Mouse (Mus musculus) liver, embryonic 14.5 days (tissue): Measurements from ENCODE around the gene Hpgd. TPM values are rescaled to one million over a fixed set of nuclear protein-coding genes. Genes with fewer than 3 reads are reported as not detected.
A peak's percentile ranks its signal among the peaks of the same experiment; 100 is the strongest.
"Not testable (repeated sequence)": the region's sequence is repeated elsewhere in the genome, so short reads cannot be mapped to it uniquely, and the experiment has no call there.

ENCODE experiments used
- ATAC-seq: fragments of 200-750 bp; cut with Nextera tagmentation; 2 replicates; pipeline ENCODE4 v1.8.0; 2017; ENCODE audit warnings: moderate number of reproducible peaks, mild to moderate bottlenecking, moderate library complexity; ENCODE audit not compliant: insufficient read depth
- DNase-seq, 3 experiments: peaks; one replicate each; pipeline ENCODE4 v3.0.0-alpha.2; 2012 to 2013; ENCODE audit warnings: low read depth in 3 of 3, low spot score in 3 of 3
- H3K27ac ChIP-seq: fragments of 300-500 bp; sonication (generic); 2 replicates; pipeline ENCODE4 v1.5.1; 2014; ENCODE audit warnings: moderate library complexity, mild to moderate bottlenecking, control low read depth, inconsistent platforms
- H3K27me3 ChIP-seq: fragments of 300-500 bp; sonication (generic); 2 replicates; pipeline ENCODE4 v1.6.1; 2014; ENCODE audit warnings: mild to moderate bottlenecking, low read length, moderate library complexity; ENCODE audit not compliant: control insufficient read depth, insufficient read depth
- H3K36me3 ChIP-seq: fragments of 300-500 bp; sonication (generic); replicated peaks from 2 replicates; pipeline ENCODE4 v1.6.1; 2014; ENCODE audit warnings: low read depth; ENCODE audit not compliant: control insufficient read depth, insufficient read depth
- H3K4me1 ChIP-seq, 2 experiments: fragments of 200-500 bp in 1 of 2; fragments of 300-500 bp in 1 of 2; sonication (generic) in 1 of 2; replicated peaks; 2 replicates each; pipeline ENCODE4 v1.6.1; 2012 to 2014; ENCODE audit warnings: antibody characterized with exemption in 1 of 2, inconsistent platforms in 1 of 2, low read length in 1 of 2; ENCODE audit not compliant: control insufficient read depth in 2 of 2, insufficient read depth in 2 of 2
- H3K4me2 ChIP-seq: fragments of 300-500 bp; sonication (generic); 2 replicates; pipeline ENCODE4 v1.6.1; 2014; ENCODE audit warnings: low read depth, mild to moderate bottlenecking, control low read depth, moderate library complexity
- H3K4me3 ChIP-seq, 2 experiments: fragments of 200-500 bp in 1 of 2; fragments of 300-500 bp in 1 of 2; sonication (generic) in 1 of 2; 2 replicates each; pipeline ENCODE4 v1.5.1; 2012 to 2014; ENCODE audit warnings: low read depth in 2 of 2, low read length in 2 of 2, mild to moderate bottlenecking in 2 of 2, control low read depth in 1 of 2, inconsistent platforms in 1 of 2, moderate library complexity in 1 of 2; ENCODE audit not compliant: insufficient read depth in 1 of 2
- H3K9ac ChIP-seq: fragments of 300-500 bp; sonication (generic); replicated peaks from 2 replicates; pipeline ENCODE4 v1.6.1; 2014; ENCODE audit warnings: mild to moderate bottlenecking, control low read depth, moderate library complexity
- H3K9me3 ChIP-seq: fragments of 300-500 bp; sonication (generic); 2 replicates; pipeline ENCODE4 v1.6.1; 2016; ENCODE audit warnings: low read length, mixed read lengths; ENCODE audit not compliant: control insufficient read depth
- CTCF ChIP-seq: IDR thresholded peaks from 2 replicates; pipeline ENCODE4 v1.5.1; 2016; ENCODE audit warnings: antibody characterized with exemption, low read depth, control low read depth
- EP300 ChIP-seq: IDR thresholded peaks from 2 replicates; pipeline ENCODE4 v1.6.1; 2016; ENCODE audit warnings: antibody characterized with exemption, low read depth
- WGBS: fragments of 180-500 bp; shearing (Covaris S2); extraction: QIAGEN DNeasy Blood & Tissue Kit; methylation state at CpG from one replicate; pipeline ENCODE4 v1.1.7; 2014; ENCODE audit not compliant: insufficient replicate concordance; 5-methylcytosine and 5-hydroxymethylcytosine counted together
- polyA plus RNA-seq, 2 experiments: library from polyadenylated mRNA; depleted of rRNA in 1 of 2; stranded (reverse) in 1 of 2; unstranded in 1 of 2; fragments of >200 nt; fragmentation: Nextera tagmentation in 1 of 2; extraction: Ambion mirVana in 1 of 2; gene quantifications; 2 replicates each; pipeline versions ENCODE4 v1.2.1 to v1.2.3; 2012 to 2014

Gene Hpgd
- polyA plus RNA-seq, 2 experiments, result 9.2 to 20.3 TPM

- no peak for ATAC-seq
- TF ChIP-seq EP300 (no peak), CTCF (no peak)
- no peak for DNase-seq
- peak overlapping the region; percentile 40 to 41 for H3K4me3 ChIP-seq
- H3K4me1 ChIP-seq, result 0 out of 4 replicates have a peak, but pooled peaks cover 0 to 7% of the 10 kb centered on the region in 2 experiments
- 10% methylated on average over 14 of the region's 14 CpGs for WGBS
- H3K27ac ChIP-seq, result no peak overlapping the region
- no peak overlapping the region for H3K9ac ChIP-seq
- no peaks in the 10 kb centered on the region for H3K27me3 ChIP-seq
- H3K9me3 ChIP-seq, result no peaks in the 10 kb centered on the region
- H3K4me2 ChIP-seq, result peak overlapping the region; percentile 54
- H3K36me3 ChIP-seq, result no peaks in the 10 kb centered on the region
These were observed 636 bp downstream of the Hpgd start for GRCm38 (mm10) chr8:56294886-56295555.

- 49% methylated on average over 5 of the region's 5 CpGs for WGBS
- Histone ChIP-seq H3K9ac (no peak overlapping the region), H3K36me3 (no peaks in the 10 kb centered on the region), H3K9me3 (no peaks in the 10 kb centered on the region), H3K27me3 (no peaks in the 10 kb centered on the region), H3K4me2 (no peak overlapping the region), H3K4me1 (0 out of 4 replicates have a peak, but pooled peaks cover 0 to 3% of the 10 kb centered on the region in 2 experiments), H3K4me3 (no peak overlapping the region), H3K27ac (no peak overlapping the region)
- DNase-seq (no peak), ATAC-seq (no peak)
- no peak for TF ChIP-seq CTCF
- TF ChIP-seq EP300, result no peak
These were observed 5.0 kb downstream of the Hpgd start for GRCm38 (mm10) chr8:56299421-56299820.

GRCm38 (mm10) chr8:56301303-56301702 is 6.9 kb downstream of the Hpgd start:
- ATAC-seq, H3K36me3 ChIP-seq, H3K4me2 ChIP-seq, DNase-seq, H3K27ac ChIP-seq, H3K27me3 ChIP-seq, H3K4me3 ChIP-seq, H3K4me1 ChIP-seq, H3K9me3 ChIP-seq, H3K9ac ChIP-seq: not testable (repeated sequence)
- WGBS, result 38% methylated on average over 3 of the region's 3 CpGs

DNA sequence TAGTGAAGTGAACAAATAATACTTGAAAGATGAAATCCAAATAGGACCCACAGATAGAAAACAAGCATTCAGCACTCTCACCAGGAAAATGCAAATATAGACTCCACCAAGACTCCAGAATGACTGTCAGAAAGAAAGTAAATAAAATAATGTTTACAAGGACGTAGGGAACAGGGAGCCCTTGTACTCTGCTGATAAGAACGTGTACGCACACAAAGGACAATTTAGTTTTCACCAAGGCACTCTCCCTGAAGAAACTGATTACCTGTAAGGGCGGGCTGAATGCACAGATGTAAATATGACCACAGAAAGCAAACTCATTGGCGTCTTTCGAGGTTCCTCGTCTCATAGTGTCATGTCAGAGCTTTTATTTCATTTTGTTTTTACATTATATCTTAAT is 10.2 kb downstream of the Hpgd start:
- WGBS, result 36% methylated on average over 7 of the region's 7 CpGs
- Histone ChIP-seq H3K36me3 (no peaks in the 10 kb centered on the region), H3K9ac (no peak overlapping the region), H3K4me1 (no peaks in the 10 kb centered on the region), H3K27me3 (no peaks in the 10 kb centered on the region), H3K27ac (no peak overlapping the region), H3K9me3 (no peaks in the 10 kb centered on the region), H3K4me3 (no peak overlapping the region), H3K4me2 (no peak overlapping the region)
- ATAC-seq (no peak), DNase-seq (no peak)
- no peak for TF ChIP-seq CTCF
- no peak for TF ChIP-seq EP300

DNA sequence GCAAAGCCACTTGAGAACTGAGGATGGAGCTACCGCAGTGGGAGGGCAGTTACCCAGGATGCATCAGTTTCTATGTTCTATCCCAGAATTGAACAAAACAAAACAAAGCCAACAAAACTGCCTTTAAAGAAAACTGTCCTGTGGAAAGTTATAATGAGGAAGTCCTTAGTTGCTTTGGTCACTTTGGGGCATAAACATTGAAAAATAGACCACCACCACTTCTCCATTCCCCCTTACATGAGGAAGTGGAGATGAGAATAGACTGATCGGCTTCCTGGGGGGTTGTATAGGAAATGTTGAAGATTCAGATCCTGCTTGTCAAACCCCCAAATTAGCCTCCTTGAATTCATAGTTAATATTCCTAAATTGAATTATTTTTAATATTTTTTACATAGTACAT is 19.2 kb downstream of the Hpgd start:
- 26% methylated on average over 2 of the region's 2 CpGs for WGBS

More for the DNA sequence above, 19.2 kb downstream of the Hpgd start:
- no peaks in the 10 kb centered on the region for H3K4me1 ChIP-seq
- H3K27me3 ChIP-seq, result no peaks in the 10 kb centered on the region
- no peak overlapping the region for H3K4me3 ChIP-seq
- no peak overlapping the region for H3K9ac ChIP-seq
- H3K4me2 ChIP-seq, result no peak overlapping the region
- DNase-seq (no peak), ATAC-seq (no peak)
- TF ChIP-seq CTCF (no peak), EP300 (no peak)
- H3K9me3 ChIP-seq, result no peaks in the 10 kb centered on the region
- no peaks in the 10 kb centered on the region for H3K36me3 ChIP-seq
- H3K27ac ChIP-seq, result no peak overlapping the region
